Mouse (Mus musculus) liver, adult 2 months (tissue): ENCODE results near the gene Ahsg. TPM values are rescaled to one million over a fixed set of nuclear protein-coding genes. Genes with fewer than 3 reads are reported as not detected.

Source experiments
- DNase-seq: peaks from one replicate; pipeline ENCODE4 v3.0.0-alpha.2; 2011; ENCODE audit warnings: low read depth, low spot score; ENCODE audit errors: extremely low read depth
- H3K27ac ChIP-seq: fragments of 200-500 bp; replicated peaks from 2 replicates; pipeline ENCODE4 v1.5.1; 2012; ENCODE audit warnings: low read depth, mild to moderate bottlenecking, control low read depth, inconsistent platforms, low read length; ENCODE audit not compliant: insufficient read depth
- H3K27me3 ChIP-seq: fragments of 200-500 bp; 2 replicates; pipeline ENCODE4 v1.6.1; 2012; ENCODE audit warnings: mild to moderate bottlenecking, moderate library complexity, low read length, inconsistent platforms; ENCODE audit not compliant: control insufficient read depth, insufficient read depth
- H3K36me3 ChIP-seq: fragments of 200-500 bp; 2 replicates; pipeline ENCODE4 v1.6.1; 2012; ENCODE audit warnings: low read length, inconsistent platforms; ENCODE audit not compliant: control insufficient read depth, insufficient read depth
- H3K4me1 ChIP-seq: fragments of 200-500 bp; 2 replicates; pipeline ENCODE4 v1.6.1; 2011; ENCODE audit warnings: low read length; ENCODE audit not compliant: control insufficient read depth, insufficient read depth
- H3K4me3 ChIP-seq: fragments of 200-500 bp; 2 replicates; pipeline ENCODE4 v1.5.1; 2011; ENCODE audit warnings: low read depth, mild to moderate bottlenecking, control low read depth, low read length, moderate library complexity; ENCODE audit not compliant: insufficient read depth
- H3K79me2 ChIP-seq: fragments of 200-500 bp; 2 replicates; pipeline ENCODE4 v1.6.1; 2012; ENCODE audit warnings: inconsistent platforms, mild to moderate bottlenecking, low read length, moderate library complexity; ENCODE audit not compliant: control insufficient read depth, insufficient read depth
- H3K9ac ChIP-seq: fragments of 200-500 bp; 2 replicates; pipeline ENCODE4 v1.6.1; 2012; ENCODE audit warnings: low read depth, mild to moderate bottlenecking, control low read depth, inconsistent platforms, low read length
- CTCF ChIP-seq: fragments of 200-500 bp; IDR thresholded peaks from 2 replicates; pipeline ENCODE4 v1.5.1; 2011; ENCODE audit warnings: low read depth, low read length, control low read depth
- POLR2A ChIP-seq: fragments of 200-500 bp; IDR thresholded peaks from 2 replicates; pipeline ENCODE4 v1.6.1; 2011; ENCODE audit warnings: low read length, control low read depth; ENCODE audit not compliant: insufficient read depth; ENCODE audit errors: extremely low read depth
- WGBS: fragments of 180-500 bp; shearing (Covaris S2); methylation state at CpG from one replicate; pipeline ENCODE4 v1.1.7; 2018; 5-methylcytosine and 5-hydroxymethylcytosine counted together
- polyA plus RNA-seq: library from polyadenylated mRNA; depleted of rRNA; stranded (reverse); fragments of >200 nt; gene quantifications from 2 replicates; pipeline ENCODE4 v1.2.3, GENCODE M21; 2012
- total RNA-seq: library from RNA; depleted of rRNA; stranded (reverse); fragments of >200 nt; gene quantifications from 2 replicates; pipeline ENCODE4 v1.2.3, GENCODE M21; 2014

Ahsg gene
- total and polyA plus RNA-seq, 2 experiments = 10,308 to 17,109 TPM

- H3K9ac ChIP-seq = no peak overlapping the region
- WGBS = 61% methylated on average over 15 of the region's 15 CpGs
- no peaks in the 10 kb centered on the region for H3K79me2 ChIP-seq
- H3K27me3 ChIP-seq = no peaks in the 10 kb centered on the region
- H3K4me1 ChIP-seq = peaks cover 5% of the 10 kb centered on the region
- DNase-seq = peak; percentile 37
- no peaks in the 10 kb centered on the region for H3K36me3 ChIP-seq
- H3K4me3 ChIP-seq = no peak overlapping the region
- H3K27ac ChIP-seq = peak overlapping the region; percentile 49
- no peak for TF ChIP-seq CTCF
- TF ChIP-seq POLR2A = no peak
Observed at GRCm38 (mm10) chr16:22918664-22919312, 27.7 kb downstream of the Ahsg start.

- H3K27me3 ChIP-seq = no peaks in the 10 kb centered on the region
- WGBS = 16% methylated on average over 18 of the region's 18 CpGs
- no peaks in the 10 kb centered on the region for H3K36me3 ChIP-seq
- H3K4me3 ChIP-seq = peak overlapping the region; percentile 41
- peak overlapping the region; percentile 59 for H3K9ac ChIP-seq
- H3K4me1 ChIP-seq = peaks cover 5% of the 10 kb centered on the region
- TF ChIP-seq POLR2A (0 out of 2 replicates have a peak, but pooled peaks have one; percentile 13), CTCF (no peak)
- DNase-seq = peak; percentile 99
- H3K79me2 ChIP-seq = no peaks in the 10 kb centered on the region
- peak overlapping the region; percentile 92 for H3K27ac ChIP-seq
Observed at GRCm38 (mm10) chr16:22919971-22920854, 29.1 kb downstream of the Ahsg start.

DNA sequence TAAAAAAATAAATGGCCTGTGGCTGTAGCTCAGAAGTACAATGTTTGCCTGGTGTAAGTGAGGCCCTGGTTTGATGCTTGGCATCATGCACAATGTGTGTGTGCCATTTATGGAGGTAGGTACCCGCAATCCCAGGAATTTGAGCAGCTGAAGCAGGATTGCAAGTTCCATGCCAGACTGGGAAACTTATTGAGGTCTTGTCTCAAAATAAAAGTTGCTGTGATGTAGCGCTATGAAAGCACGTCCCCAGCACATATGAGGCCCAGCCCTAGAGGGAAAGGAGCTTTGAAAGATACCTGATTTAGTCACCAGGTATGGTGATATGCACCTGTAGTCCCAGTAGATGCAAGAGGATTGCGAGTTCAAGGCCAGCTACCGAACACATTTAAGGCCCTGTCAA is 30.7 kb downstream of the Ahsg start:
- no peaks in the 10 kb centered on the region for H3K36me3 ChIP-seq
- H3K27me3 ChIP-seq = no peaks in the 10 kb centered on the region
- peak overlapping the region; percentile 86 for H3K27ac ChIP-seq
- TF ChIP-seq CTCF (no peak), POLR2A (no peak)
- H3K4me1 ChIP-seq = peaks cover 5% of the 10 kb centered on the region
- peak overlapping the region; percentile 48 for H3K4me3 ChIP-seq
- 37% methylated on average over 5 of the region's 5 CpGs for WGBS
- DNase-seq = peak; percentile 54
- peak overlapping the region; percentile 82 for H3K9ac ChIP-seq
- no peaks in the 10 kb centered on the region for H3K79me2 ChIP-seq

DNA sequence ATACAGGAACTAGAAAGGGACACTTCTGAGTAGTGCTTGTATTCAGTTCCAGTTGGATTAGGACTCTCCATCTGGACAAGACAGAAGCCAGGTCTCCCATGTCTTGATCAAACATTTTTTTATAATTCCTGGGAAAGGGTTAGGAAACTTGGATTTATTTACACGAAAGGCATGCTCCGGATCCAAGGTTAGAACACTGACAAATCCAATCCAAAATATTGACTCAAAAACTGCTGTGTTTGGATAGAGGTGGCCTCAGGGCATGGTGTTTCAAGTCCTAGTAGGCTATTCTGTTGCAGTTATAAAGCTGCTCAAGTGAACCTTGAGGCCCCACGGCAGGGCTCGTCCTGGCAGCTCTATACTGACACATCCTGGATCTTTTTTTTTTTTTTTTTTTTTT is 31.4 kb downstream of the Ahsg start:
- TF ChIP-seq POLR2A (no peak), CTCF (no peak)
- Histone ChIP-seq H3K4me1 (peaks cover 5% of the 10 kb centered on the region), H3K9ac (no peak overlapping the region; the same call in 1 of the 2 replicates), H3K4me3 (peak overlapping the region; percentile 48; the same call in 1 of the 2 replicates), H3K27me3 (no peaks in the 10 kb centered on the region), H3K27ac (peak overlapping the region; percentile 86), H3K79me2 (no peaks in the 10 kb centered on the region), H3K36me3 (no peaks in the 10 kb centered on the region)
- DNase-seq = peak; percentile 100
- WGBS = 23% methylated on average over 4 of the region's 4 CpGs

DNA sequence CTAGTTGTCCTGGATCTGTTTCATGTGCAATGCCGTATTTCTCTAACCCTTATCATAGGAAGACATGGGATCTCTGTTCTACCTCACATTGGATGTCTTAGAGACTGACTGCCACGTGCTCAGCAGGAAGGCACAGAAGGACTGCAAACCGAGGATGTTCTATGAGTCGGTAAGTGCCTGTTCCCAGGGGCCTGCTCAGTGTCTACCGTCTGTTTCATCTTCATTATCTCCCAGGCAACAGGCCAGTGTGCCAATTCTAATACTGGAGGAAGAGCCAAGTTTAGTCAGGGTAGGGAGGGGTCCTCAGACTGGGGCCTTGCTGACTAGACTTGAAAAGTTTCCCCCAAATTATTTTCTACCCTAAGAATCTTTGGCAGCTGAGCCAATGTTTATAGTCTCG is 38.5 kb downstream of the Ahsg start:
- DNase-seq = no peak
- H3K9ac ChIP-seq = no peak overlapping the region
- H3K27ac ChIP-seq = no peak overlapping the region
- WGBS = 41% methylated on average over 6 of the region's 6 CpGs
- no peaks in the 10 kb centered on the region for H3K79me2 ChIP-seq
- no peak overlapping the region for H3K4me3 ChIP-seq
- peaks cover 27% of the 10 kb centered on the region for H3K36me3 ChIP-seq
- no peaks in the 10 kb centered on the region for H3K27me3 ChIP-seq
- no peak for TF ChIP-seq CTCF
- no peak for TF ChIP-seq POLR2A
- no peaks in the 10 kb centered on the region; the same call in 1 of the 2 replicates for H3K4me1 ChIP-seq
